Mouse (Mus musculus) heart, postnatal 0 days (tissue): ENCODE measurements at regions not wholly inside any gene's neighbourhood (a gene's known extent, or its start where the extent isn't known, plus 50 kb on each side); places are given as distances from the start of the nearest gene placed in this dataset.

ENCODE experiments used
- CTCF ChIP-seq: IDR thresholded peaks from 2 replicates; pipeline ENCODE4 v1.5.1; 2016; ENCODE audit warnings: antibody characterized with exemption, control low read depth, low read depth
- EP300 ChIP-seq: IDR thresholded peaks from 2 replicates; pipeline ENCODE4 v1.6.1; 2016; ENCODE audit warnings: antibody characterized with exemption, low read depth

GRCm38 (mm10) chr5:75315956-75316355 lies 163.9 kb downstream of the Pdgfra start:
- no peak for TF ChIP-seq CTCF
- TF ChIP-seq EP300 = no peak
